26 mouse cellular contexts compared by ENCODE assay signal in genomic region chr15:61920041-61920440, GRCm38 (mm10).
"Had no signal": no experiment of that assay in that cellular context is flagged by ENCODE, and none has a peak within 500 bp of the region (broad histone marks: within the 10 kb centered on the region; RNA-seq: fewer than 3 reads in every experiment).

No protein-coding gene starts in this region.

- H3K4me3 ChIP-seq: gastrocnemius, adult 2 months; heart, embryonic 10.5 days; heart, embryonic 12.5 days; hindbrain, embryonic 10.5 days; hindbrain, embryonic 13.5 days; hindbrain, embryonic 15.5 days; intestine, embryonic 15.5 days; layer of hippocampus, adult 2 months; limb, embryonic 10.5 days; limb, embryonic 12.5 days; liver, embryonic 13.5 days; liver, embryonic 15.5 days had no signal

- H3K9ac ChIP-seq: heart, embryonic 12.5 days; hindbrain, embryonic 13.5 days; hindbrain, embryonic 15.5 days; intestine, embryonic 15.5 days; limb, embryonic 12.5 days; liver, embryonic 13.5 days; liver, embryonic 15.5 days; liver, postnatal 0 days had no signal

- H3K4me2 ChIP-seq: heart, embryonic 12.5 days; hindbrain, embryonic 13.5 days; hindbrain, embryonic 15.5 days; intestine, embryonic 15.5 days; limb, embryonic 12.5 days; liver, embryonic 11.5 days; liver, embryonic 13.5 days; liver, embryonic 15.5 days had no signal

- H3K4me1 ChIP-seq: heart, embryonic 10.5 days; heart, embryonic 12.5 days; hindbrain, embryonic 10.5 days; hindbrain, embryonic 13.5 days; hindbrain, embryonic 15.5 days; intestine, embryonic 15.5 days; limb, embryonic 10.5 days; limb, embryonic 12.5 days; liver, embryonic 13.5 days; liver, embryonic 15.5 days had no signal

- DNase-seq: gastrocnemius, adult 2 months; gastrocnemius, postnatal 10 days; gastrocnemius, postnatal 25 days; heart, postnatal 10 days; heart, postnatal 4 days; kidney, adult 18-20 months; kidney, adult 8-10 months; kidney, postnatal 10 days; kidney, postnatal 25 days; kidney, postnatal 4 days; liver; liver, embryonic 13.5 days; liver, postnatal 0 days had no signal

- H3K27me3 ChIP-seq: heart, embryonic 12.5 days; hindbrain, embryonic 13.5 days; hindbrain, embryonic 15.5 days; intestine, embryonic 15.5 days; limb, embryonic 12.5 days; liver, embryonic 13.5 days; liver, embryonic 15.5 days had no signal

- H3K9me3 ChIP-seq: heart, embryonic 10.5 days; heart, embryonic 12.5 days; hindbrain, embryonic 10.5 days; hindbrain, embryonic 13.5 days; hindbrain, embryonic 15.5 days; intestine, embryonic 15.5 days; limb, embryonic 10.5 days; limb, embryonic 12.5 days; liver, embryonic 13.5 days; liver, embryonic 15.5 days had no signal

- H3K27ac ChIP-seq: gastrocnemius, adult 2 months; heart, embryonic 10.5 days; hindbrain, embryonic 10.5 days; hindbrain, embryonic 13.5 days; hindbrain, embryonic 15.5 days; intestine, embryonic 15.5 days; layer of hippocampus, adult 2 months; limb, embryonic 10.5 days; limb, embryonic 12.5 days; liver, embryonic 13.5 days; liver, embryonic 15.5 days had no signal

- H3K36me3 ChIP-seq: heart, embryonic 10.5 days; heart, embryonic 12.5 days; hindbrain, embryonic 10.5 days; hindbrain, embryonic 13.5 days; hindbrain, embryonic 15.5 days; intestine, embryonic 15.5 days; limb, embryonic 10.5 days; limb, embryonic 12.5 days; liver, embryonic 13.5 days; liver, embryonic 15.5 days had no signal

- ATAC-seq: inflammation-experienced regulatory T-cells, adult 6 months; intestine, embryonic 15.5 days; intestine, postnatal 0 days; liver, postnatal 0 days had no signal
